Mouse (Mus musculus): Measurements from ENCODE around the gene Olfr212. TPM values are rescaled to one million over a fixed set of nuclear protein-coding genes. Genes with fewer than 3 reads are reported as not detected.

The Olfr212 gene
- polyA plus RNA-seq, 1 experiment from 2014 or later: not detected

Other genes with a start within 250 kb of the Olfr212 start
- 9.0 and 12.4 TPM in 2 replicates for gene Zfand4, start 242.3 kb upstream of the Olfr212 start, polyA plus RNA-seq (2014; fragmentation: Nextera tagmentation; extraction: Ambion mirVana)
- gene March8, start 168.5 kb upstream of the Olfr212 start, polyA plus RNA-seq (2014; fragmentation: Nextera tagmentation; extraction: Ambion mirVana): 78.2 and 81.0 TPM in 2 replicates
- gene Alox5, start 45.3 kb upstream of the Olfr212 start, polyA plus RNA-seq (2014; fragmentation: Nextera tagmentation; extraction: Ambion mirVana): 0.36 and 0.38 TPM in 2 replicates
- gene Olfr211, start 17.4 kb upstream of the Olfr212 start, polyA plus RNA-seq (2014; fragmentation: Nextera tagmentation; extraction: Ambion mirVana): not detected in 2 replicates
- not detected in 2 replicates for gene Olfr213, start 31.9 kb downstream of the Olfr212 start, polyA plus RNA-seq (2014; fragmentation: Nextera tagmentation; extraction: Ambion mirVana)
- 0.31 and 0.58 TPM in 2 replicates for gene Gm5580, start 44.6 kb downstream of the Olfr212 start, polyA plus RNA-seq (2014; fragmentation: Nextera tagmentation; extraction: Ambion mirVana)
- not detected in 2 replicates for gene Olfr214, start 47.7 kb downstream of the Olfr212 start, polyA plus RNA-seq (2014; fragmentation: Nextera tagmentation; extraction: Ambion mirVana)
- not detected in 2 replicates for gene Olfr215, start 77.7 kb downstream of the Olfr212 start, polyA plus RNA-seq (2014; fragmentation: Nextera tagmentation; extraction: Ambion mirVana)
- gene Zfp422, start 122.5 kb downstream of the Olfr212 start, polyA plus RNA-seq (2014; fragmentation: Nextera tagmentation; extraction: Ambion mirVana): 163 and 207 TPM in 2 replicates
- 4.7 and 7.3 TPM in 2 replicates for gene Depp1, start 144.1 kb downstream of the Olfr212 start, polyA plus RNA-seq (2014; fragmentation: Nextera tagmentation; extraction: Ambion mirVana)
- 13.7 and 19.4 TPM in 2 replicates for gene Rassf4, start 167.4 kb downstream of the Olfr212 start, polyA plus RNA-seq (2014; fragmentation: Nextera tagmentation; extraction: Ambion mirVana)
- gene Tmem72, start 210.4 kb downstream of the Olfr212 start, polyA plus RNA-seq (2014; fragmentation: Nextera tagmentation; extraction: Ambion mirVana): 0.07 and 0.14 TPM in 2 replicates